Mouse (Mus musculus) thymus, adult 18-20 months (tissue): ENCODE measurements around the gene Cyp27a1.
A peak's percentile ranks its signal among the peaks of the same experiment; 100 is the strongest.

Experiments used
- DNase-seq, 2 experiments: peaks; one replicate each; pipeline ENCODE4 v3.0.0; 2022; ENCODE audit warnings: mixed read lengths in 2 of 2

The Cyp27a1 gene

DNA sequence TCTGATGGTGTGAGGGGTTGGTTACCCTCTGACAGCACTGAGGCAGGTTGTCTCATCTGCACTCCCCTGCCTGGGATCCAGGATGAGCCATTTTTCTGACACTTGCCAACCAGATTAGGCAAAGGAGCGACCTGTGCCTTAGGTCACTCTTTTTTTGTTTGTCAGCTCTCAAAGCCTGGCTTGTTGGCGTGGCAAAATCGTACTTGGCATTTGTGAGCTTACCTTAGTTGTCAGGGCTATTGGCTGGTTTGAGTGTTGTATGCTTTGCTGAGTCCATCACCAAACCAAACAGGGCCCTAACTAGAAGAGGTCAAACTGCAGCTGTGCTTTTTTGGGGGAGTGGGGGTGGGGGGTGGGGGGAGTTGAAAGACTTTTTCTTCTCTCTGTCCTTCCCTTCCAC is 5.9 kb downstream of the Cyp27a1 start:
- DNase-seq = no peak

- DNase-seq = no peak
Measured at GRCm38 (mm10) chr1:74721657-74722056, 8.3 kb downstream of the Cyp27a1 start.

DNA sequence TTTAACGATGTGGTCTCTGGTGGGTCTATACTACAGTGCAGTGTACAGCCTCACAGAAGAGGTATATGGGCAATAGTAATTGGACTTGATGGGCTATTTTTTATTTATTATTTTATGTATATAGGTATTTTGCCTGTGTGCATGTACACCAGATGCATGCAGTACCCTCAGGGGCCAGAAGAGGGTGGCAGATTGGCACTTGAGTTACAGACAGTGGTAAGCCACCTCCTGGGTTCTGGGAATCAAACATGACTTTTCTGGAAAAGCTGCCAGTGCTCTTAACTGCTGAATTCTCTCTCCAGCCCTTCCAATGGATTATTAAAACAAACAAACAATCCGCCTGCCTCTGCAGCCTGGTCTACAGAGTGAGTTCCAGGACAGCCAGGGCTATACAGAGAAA is 10.4 kb downstream of the Cyp27a1 start:
- DNase-seq = no peak

DNA sequence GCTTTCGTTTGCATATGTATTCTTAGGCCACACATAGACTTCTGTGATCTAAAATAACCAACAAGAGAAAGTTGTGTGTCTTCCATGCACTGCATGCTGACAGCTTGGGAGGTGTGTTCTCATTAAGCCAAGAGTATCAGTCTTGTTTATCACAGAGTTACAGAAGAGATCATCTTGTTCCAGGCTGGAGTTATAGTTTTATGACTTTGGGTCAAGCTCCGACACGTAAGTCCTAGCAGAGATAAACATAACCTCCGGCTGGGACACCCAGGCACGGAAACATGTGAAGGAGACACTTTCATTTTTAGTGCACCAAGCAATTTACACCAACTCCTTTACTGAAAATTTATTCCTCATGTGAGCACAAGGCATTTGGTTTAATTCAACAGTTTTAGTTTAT is 12.7 kb downstream of the Cyp27a1 start:
- no peak for DNase-seq

DNA sequence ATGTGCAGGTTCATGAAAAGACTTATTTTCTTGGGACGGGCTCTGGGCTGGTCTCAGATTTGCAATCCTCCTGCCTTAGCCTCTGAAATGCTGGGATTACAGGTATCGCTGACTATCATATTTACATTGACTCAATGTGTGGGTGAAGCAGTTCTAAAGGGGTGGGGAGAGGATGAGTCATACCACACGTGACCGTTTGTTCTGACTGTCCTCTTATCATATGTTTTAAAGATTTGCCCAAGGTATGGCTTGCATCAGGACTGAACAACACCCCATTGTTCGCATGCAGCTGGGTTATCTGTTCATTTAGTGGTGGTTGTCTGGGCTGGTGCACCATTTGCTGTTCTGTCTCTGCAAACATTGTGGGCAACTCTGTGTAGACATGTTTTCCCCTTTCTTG is 13.3 kb downstream of the Cyp27a1 start:
- no peak for DNase-seq

DNA sequence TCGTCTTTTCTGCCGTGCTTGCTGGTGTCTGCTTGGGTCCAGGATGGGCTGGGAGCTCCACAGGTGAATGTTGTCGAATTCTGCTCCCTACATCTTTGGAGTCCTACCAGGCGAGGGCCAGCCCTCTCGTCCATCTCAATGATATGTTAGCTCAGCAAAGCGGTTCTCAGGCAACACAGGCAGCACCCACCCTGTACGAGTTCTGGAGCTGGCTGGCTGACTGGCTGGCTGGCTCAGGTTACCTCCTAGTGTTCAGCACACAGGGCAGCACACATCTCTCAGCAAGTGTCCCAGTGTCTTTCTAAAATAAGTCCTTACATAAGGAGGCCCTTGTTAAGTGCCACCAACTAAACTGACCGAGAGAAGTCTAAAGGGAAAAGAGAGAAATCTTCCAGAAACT is 15.1 kb downstream of the Cyp27a1 start:
- DNase-seq = no peak

GRCm38 (mm10) chr1:74736977-74737376 is 23.6 kb downstream of the Cyp27a1 start:
- no peak for DNase-seq

- DNase-seq = no peak
Measured at GRCm38 (mm10) chr1:74737500-74737899, 24.1 kb downstream of the Cyp27a1 start.

DNA sequence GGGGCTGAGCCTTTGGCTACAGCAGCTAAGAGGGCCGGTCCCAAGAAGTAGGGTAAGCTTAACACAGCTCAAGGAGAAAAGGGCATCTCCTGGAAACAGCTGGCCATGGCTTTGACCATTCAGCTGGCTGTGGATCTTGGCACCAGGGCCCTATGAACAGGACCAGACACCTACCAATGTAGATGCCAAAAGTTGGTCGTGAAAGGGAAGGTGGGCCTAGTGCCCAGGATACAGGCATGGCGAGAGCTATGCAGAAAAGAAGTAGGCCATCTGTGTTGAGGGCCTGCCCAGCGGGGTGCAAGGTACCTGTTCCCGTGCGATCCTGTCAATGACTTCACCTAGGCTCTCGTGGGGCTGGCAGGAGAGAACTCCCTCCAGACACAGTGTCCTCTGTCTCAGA is 27.5 kb downstream of the Cyp27a1 start:
- DNase-seq = no peak

DNA sequence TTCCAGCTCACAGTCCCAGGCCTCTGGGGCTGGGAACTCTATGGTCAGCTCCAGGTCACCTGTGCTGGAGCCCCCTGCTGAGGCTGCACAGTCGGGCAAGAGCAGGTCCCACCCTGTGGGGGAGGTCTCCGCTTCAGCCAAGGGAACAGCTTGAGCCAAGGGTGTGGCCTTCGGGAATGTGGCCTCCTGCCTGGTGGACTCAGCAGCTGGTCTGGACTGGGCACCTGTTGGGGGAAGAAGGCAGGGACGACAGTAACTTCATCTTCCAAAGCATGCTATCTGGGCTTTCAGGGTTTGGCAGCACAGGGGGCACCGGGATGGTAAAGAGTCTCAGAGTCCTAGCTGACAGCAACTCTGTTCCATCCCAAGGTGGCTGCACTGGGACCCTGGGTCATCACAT is 34.0 kb downstream of the Cyp27a1 start:
- no peak for DNase-seq

- DNase-seq = peak in 1 of 2 experiments; percentile 17
Measured at GRCm38 (mm10) chr1:74748643-74749271, 35.4 kb downstream of the Cyp27a1 start, which contains the start of gene Prkag3. Gene Prkag3, minus strand, starts transcription at chr1:74749221.

DNA sequence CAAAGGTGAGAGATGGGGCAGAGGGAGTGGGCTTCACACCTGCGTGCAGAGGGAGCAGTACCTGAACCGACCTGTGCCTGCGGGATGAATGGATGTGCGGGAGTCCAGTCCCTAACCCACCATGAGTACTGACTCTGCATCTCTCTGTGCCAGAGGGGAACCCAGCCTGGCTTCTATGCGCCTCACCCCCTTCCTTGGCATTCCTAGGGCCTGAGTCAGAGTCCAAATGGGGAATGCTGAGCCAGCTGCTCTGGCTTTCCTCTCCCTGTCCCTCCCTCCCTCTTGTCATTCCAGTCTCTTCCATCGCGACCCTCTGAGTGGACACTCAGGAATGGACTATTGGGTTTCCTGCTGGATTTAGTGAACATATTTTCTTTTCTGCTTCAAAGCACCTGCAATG is 35.9 kb downstream of the Cyp27a1 start:
- DNase-seq = no peak

GRCm38 (mm10) chr1:74750683-74751082 is 37.3 kb downstream of the Cyp27a1 start:
- DNase-seq = no peak

DNA sequence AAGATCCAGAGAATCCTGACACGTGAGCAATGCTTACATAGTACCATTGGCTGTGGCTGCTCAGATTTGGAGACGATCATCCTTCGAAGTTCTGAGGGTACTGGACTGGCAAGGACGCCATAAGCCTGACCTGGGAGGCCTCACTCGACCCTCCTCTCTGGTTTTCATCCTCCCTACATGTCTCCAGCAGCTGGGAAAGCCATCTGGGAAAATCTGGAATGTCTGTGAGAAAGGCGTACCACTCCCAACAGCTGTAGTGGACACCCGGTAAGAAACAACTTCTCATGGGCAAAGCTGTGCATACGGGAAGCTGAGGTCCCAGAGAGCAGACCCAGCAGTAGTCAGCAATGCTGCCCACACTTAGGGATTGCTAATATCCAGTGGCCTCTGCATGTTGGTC is 38.8 kb downstream of the Cyp27a1 start:
- no peak for DNase-seq

GRCm38 (mm10) chr1:74752833-74753232 is 39.5 kb downstream of the Cyp27a1 start:
- DNase-seq = no peak

DNA sequence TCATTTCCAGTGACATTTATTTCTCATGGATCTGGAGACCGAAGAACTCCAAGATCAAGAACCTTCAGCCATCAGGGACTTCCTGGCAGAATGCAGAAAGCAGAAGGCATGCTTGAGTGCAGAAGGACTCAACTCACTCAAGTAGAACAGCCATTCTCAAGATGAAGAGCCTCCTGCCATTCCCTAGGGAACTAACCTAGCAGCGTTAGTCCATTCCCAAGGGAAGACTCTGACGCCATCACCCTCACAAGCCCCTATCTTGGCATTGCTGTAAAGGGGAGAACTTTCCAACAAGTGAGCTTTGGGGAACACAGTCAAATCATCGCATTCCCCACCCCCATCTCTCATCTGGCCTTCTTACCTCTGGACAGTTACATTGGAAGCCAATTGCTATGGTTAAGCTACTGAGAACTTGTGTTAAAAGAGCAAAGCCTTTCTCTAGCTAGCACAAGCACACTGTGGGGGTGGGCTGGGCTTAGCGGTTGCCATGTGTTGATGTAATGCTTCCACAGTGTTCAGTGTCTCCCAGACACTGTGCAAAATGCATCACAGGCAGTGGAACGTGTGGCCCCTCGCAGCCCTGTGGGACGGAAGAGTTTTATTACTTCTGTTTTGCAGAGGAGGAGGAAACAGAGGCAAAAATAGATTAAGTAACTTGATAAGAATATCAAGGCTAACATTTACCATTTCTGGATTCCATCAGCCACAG is 40.0 kb downstream of the Cyp27a1 start:
- DNase-seq = no peak

- peak; percentile 16 to 24 for DNase-seq
Measured at GRCm38 (mm10) chr1:74754175-74754785, 40.9 kb downstream of the Cyp27a1 start.

DNA sequence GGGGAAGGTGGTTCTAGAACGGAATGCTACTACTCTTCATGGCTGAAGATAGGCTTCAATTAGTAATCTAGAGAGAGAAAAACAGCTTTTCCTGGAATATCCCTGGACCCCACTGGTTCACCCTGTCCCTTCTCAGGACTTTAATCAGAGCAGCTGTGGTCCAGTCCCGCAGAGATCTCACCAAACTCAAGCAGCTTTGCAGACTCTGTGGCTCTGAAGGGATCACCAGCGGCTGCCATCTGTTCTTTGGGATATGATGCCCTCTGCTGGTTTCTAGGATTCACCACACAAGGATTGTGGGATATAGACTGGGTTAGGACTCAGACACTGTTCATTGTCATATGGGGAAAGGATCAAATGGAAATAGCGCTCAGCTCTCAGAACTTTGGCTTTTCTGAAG is 46.4 kb downstream of the Cyp27a1 start:
- no peak for DNase-seq

- no peak for DNase-seq
Measured at GRCm38 (mm10) chr1:74763081-74763480, 49.7 kb downstream of the Cyp27a1 start.

DNA sequence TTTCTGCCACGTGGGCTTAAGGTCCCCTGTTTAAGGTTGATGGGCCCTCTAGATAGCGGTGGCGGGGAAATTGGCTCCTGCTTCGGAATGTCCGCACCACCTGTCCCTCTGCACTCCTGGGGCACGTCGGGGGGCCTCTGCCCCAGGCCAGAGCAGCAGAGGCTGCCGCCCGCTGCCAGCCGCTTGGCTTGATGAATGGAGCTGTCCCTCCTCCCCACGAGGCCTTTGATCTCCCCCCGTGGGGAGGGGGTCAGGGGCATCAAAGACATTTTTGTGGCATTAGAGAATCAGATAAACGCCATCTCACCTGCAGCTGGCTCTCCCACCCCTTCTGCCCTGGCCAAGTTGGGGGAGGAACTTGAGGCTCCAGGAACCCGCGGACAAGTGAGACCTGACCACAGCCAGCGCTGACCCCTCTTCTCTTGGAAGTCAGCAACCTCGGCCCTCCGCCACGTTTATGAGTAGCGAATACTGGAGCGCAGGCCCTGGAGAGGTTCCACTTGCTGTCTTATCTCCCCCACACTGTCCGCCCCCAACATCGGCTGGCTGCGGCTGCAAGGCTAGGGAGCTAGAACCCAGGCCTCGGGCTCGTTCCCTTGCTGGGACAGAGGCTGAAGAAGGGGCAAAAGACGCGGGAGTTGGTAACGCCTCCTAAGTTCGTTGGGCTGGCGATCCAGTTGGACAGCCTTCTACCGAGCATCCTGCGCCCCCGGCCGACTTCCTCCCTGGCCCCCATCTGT is 57.5 kb downstream of the Cyp27a1 start:
- no peak for DNase-seq

GRCm38 (mm10) chr1:74771467-74771844 is 58.1 kb downstream of the Cyp27a1 start:
- no peak for DNase-seq

DNA sequence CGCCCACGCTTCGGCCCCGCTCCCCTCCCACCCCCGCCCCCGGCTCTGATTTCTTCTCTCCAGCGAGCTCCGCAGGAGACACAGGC is 58.3 kb downstream of the Cyp27a1 start, which contains the start of gene Wnt6:
TSS of gene Wnt6 (plus strand) at position 48 of the 86 bp plus-strand sequence.
- no peak for DNase-seq

- no peak for DNase-seq
Measured at GRCm38 (mm10) chr1:74771931-74772620, 58.7 kb downstream of the Cyp27a1 start.

- peak; percentile 42 to 49 for DNase-seq
Measured at GRCm38 (mm10) chr1:74773136-74773535, 59.8 kb downstream of the Cyp27a1 start.
